Mouse (Mus musculus) heart, embryonic 14.5 days (tissue): Measurements from ENCODE around the gene Irak3. TPM values are rescaled to one million over a fixed set of nuclear protein-coding genes. Genes with fewer than 3 reads are reported as not detected.

ENCODE experiments used
- ATAC-seq: fragments of 200-750 bp; cut with Nextera tagmentation; 2 replicates; pipeline ENCODE4 v1.8.0; 2017; ENCODE audit warnings: low read depth, moderate TSS enrichment; ENCODE audit not compliant: insufficient number of reproducible peaks, insufficient read depth, low FRiP score
- H3K27ac ChIP-seq, 2 experiments: fragments of 200-500 bp in 1 of 2; fragments of 300-500 bp in 1 of 2; sonication (generic) in 1 of 2; replicated peaks in 1 of 2; 2 replicates each; pipeline ENCODE4 v1.5.1; 2012 to 2014; ENCODE audit warnings: low read depth in 2 of 2, low read length in 2 of 2, control low read depth in 1 of 2, mild to moderate bottlenecking in 1 of 2, mixed read lengths in 1 of 2; ENCODE audit not compliant: control insufficient read depth in 1 of 2, insufficient read depth in 1 of 2
- H3K27me3 ChIP-seq: fragments of 300-500 bp; sonication (generic); 2 replicates; pipeline ENCODE4 v1.6.1; 2014; ENCODE audit warnings: mild to moderate bottlenecking, low read length, control low read depth; ENCODE audit not compliant: control insufficient read depth, insufficient read depth
- H3K36me3 ChIP-seq: fragments of 300-500 bp; sonication (generic); 2 replicates; pipeline ENCODE4 v1.6.1; 2014; ENCODE audit warnings: mild to moderate bottlenecking, control low read depth, low read length, mixed read lengths; ENCODE audit not compliant: control insufficient read depth, insufficient read depth
- H3K4me1 ChIP-seq, 2 experiments: fragments of 200-500 bp in 1 of 2; fragments of 300-500 bp in 1 of 2; sonication (generic) in 1 of 2; 2 replicates each; pipeline ENCODE4 v1.6.1; 2012 to 2014; ENCODE audit warnings: low read length in 2 of 2, control low read depth in 1 of 2, mixed read lengths in 1 of 2; ENCODE audit not compliant: control insufficient read depth in 2 of 2, insufficient read depth in 2 of 2
- H3K4me2 ChIP-seq: fragments of 300-500 bp; sonication (generic); 2 replicates; pipeline ENCODE4 v1.6.1; 2014; ENCODE audit warnings: mild to moderate bottlenecking, low read length
- H3K4me3 ChIP-seq, 2 experiments: fragments of 200-500 bp in 1 of 2; fragments of 300-500 bp in 1 of 2; sonication (generic) in 1 of 2; 2 replicates each; pipeline ENCODE4 v1.5.1; 2012 to 2014; ENCODE audit warnings: low read length in 2 of 2, mild to moderate bottlenecking in 2 of 2, control low read depth in 1 of 2, low read depth in 1 of 2, moderate library complexity in 1 of 2; ENCODE audit not compliant: control insufficient read depth in 1 of 2, insufficient read depth in 1 of 2
- H3K9ac ChIP-seq: fragments of 300-500 bp; sonication (generic); 2 replicates; pipeline ENCODE4 v1.6.1; 2014; ENCODE audit warnings: mild to moderate bottlenecking, low read length
- H3K9me3 ChIP-seq: fragments of 300-500 bp; sonication (generic); 2 replicates; pipeline ENCODE4 v1.6.1; 2016; ENCODE audit warnings: low read length, control low read depth; ENCODE audit not compliant: control insufficient read depth
- WGBS: fragments of 180-500 bp; shearing (Covaris S2); extraction: QIAGEN DNeasy Blood & Tissue Kit; methylation state at CpG from one replicate; pipeline ENCODE4 v1.1.7; 2014; 5-methylcytosine and 5-hydroxymethylcytosine counted together
- polyA plus RNA-seq: library from polyadenylated mRNA; unstranded; fragments of >200 nt; fragmentation: Nextera tagmentation; extraction: Ambion mirVana; gene quantifications from 2 replicates; pipeline ENCODE4 v1.2.1, GENCODE M21; 2014

The Irak3 gene
- polyA plus RNA-seq, 1 experiment from 2014 or later = 0.41 TPM

DNA sequence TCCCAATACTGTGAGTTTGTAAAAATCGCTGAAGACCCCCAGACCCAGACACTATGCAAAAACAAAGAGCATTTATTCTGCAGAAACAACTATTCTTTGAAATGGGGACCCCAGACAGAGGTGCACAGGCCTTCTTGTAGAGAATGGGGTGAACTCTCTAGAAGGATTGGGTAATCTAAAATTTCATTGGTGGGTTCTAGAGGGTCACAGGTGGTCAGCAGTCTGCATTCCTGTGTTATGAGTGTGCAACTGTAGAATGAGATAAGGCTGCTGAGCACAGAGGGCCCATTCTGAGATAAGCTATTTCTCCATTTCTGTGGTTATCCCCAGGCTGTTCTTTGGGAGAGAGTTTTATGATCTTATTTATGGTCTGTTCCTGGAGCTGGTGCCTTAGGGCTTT lies 33.9 kb downstream of the Irak3 start:
- WGBS = 74% methylated on average over 1 of the region's 1 CpGs
- Histone ChIP-seq H3K27me3 (no peaks in the 10 kb centered on the region), H3K36me3 (no peaks in the 10 kb centered on the region), H3K27ac (no peak overlapping the region), H3K9ac (no peak overlapping the region), H3K4me2 (no peak overlapping the region), H3K4me1 (peaks cover 0 to 11% of the 10 kb centered on the region in 2 experiments; a peak in 2 of 4 replicates), H3K4me3 (no peak overlapping the region), H3K9me3 (no peaks in the 10 kb centered on the region)
- no peak for ATAC-seq

DNA sequence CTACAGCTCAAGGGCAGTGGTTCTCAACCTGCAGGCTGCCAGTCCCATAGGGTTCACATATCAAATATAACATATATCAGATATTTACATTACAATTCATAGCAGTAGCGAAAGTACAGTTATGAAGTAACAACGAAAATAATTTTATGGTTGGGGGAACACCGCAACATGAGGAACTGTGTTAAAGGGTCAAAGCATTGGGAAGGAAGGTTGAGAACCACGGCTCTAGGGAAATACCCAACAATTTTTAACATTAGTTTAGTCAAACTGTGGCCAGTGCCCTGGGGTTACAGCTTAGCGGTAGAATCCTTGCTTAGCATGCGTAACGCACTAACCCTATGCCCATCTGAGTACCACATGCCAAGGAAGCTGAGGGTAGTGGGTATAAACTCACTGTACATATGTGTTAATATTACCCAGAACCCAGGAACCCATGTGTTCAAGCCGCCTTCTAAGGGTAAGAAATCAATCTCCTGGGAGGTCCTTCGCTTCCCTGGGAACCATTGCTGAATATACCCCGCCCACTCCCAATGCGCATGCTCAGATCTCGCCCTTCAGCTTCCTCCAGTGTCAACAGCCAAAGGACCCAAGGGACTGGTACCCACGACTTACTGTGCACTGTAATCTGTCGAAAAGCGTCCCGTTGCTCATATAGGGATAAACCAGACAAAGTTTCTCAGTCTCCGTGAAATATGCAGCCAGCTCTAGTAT lies 36.0 kb downstream of the Irak3 start:
- no peak for ATAC-seq
- Histone ChIP-seq H3K4me1 (peaks cover 0 to 11% of the 10 kb centered on the region in 2 experiments; a peak in 2 of 4 replicates), H3K27me3 (no peaks in the 10 kb centered on the region), H3K36me3 (no peaks in the 10 kb centered on the region), H3K4me3 (no peak overlapping the region), H3K4me2 (no peak overlapping the region), H3K27ac (no peak overlapping the region), H3K9me3 (no peaks in the 10 kb centered on the region), H3K9ac (no peak overlapping the region)
- 85% methylated on average over 17 of the region's 17 CpGs for WGBS

DNA sequence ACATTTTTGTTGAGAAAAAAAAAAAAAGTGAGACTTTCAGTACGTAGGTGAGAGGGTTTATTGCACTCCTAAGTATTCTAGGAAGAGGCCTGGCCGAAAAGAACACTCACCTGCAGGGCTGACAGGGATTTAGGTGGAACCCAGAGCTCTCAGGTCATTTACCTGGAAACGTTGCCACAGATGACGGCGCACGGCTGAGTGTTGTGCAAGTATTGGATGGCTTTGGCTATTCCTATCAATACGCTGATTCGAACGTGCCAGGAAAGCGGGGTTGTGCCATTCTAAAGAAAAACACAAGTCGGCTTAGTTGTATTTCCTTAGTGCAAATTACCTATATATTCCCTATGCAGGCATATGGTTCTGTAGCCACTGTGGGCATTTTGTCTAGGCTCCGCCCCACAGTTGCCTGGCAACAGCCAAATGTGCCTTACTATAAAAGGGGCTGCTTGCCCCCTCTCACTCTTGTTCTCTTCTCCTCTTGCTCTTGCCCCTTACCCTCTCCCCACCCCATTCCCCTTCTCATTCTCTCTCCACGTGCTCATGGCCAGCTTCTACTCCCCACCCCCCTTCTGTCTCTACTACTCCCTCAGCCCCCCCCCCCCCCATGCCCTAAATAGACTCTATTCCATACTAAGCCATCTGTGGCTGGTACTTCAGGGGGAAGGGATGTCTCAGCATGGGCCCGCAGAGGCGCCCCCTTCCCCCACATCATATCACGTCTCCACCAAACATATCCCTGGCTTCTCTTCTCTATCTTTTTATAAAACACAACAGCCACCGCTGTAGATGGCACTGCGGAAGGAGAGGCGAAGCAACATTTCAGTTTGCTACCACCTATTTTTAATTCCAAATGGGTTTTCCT lies 36.8 kb downstream of the Irak3 start:
- Histone ChIP-seq H3K27ac (no peak overlapping the region), H3K4me3 (no peak overlapping the region), H3K4me2 (no peak overlapping the region), H3K36me3 (no peaks in the 10 kb centered on the region), H3K9ac (no peak overlapping the region), H3K4me1 (peaks cover 0 to 11% of the 10 kb centered on the region in 2 experiments; a peak in 2 of 4 replicates), H3K27me3 (no peaks in the 10 kb centered on the region), H3K9me3 (no peaks in the 10 kb centered on the region)
- WGBS = 81% methylated on average over 19 of the region's 19 CpGs
- no peak for ATAC-seq

DNA sequence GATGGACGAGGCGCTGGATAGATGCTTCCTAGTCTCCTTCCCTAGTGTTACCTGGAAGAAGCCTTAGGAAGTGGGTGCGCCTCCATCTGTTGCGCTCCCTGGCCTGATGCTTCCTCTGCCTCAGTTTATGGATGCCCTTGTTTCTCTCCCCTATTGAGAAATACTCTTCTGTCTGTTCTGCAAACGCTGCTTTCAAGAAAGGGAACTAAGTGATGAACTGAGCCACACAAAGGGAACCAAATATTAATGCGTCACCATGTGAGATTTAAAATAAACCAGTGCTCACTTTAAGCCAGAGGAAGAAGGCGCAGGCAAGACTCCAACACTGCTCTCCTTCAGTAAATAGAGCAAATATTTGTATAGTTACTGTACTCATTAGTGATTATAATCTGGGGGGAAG lies 38.4 kb downstream of the Irak3 start:
- H3K9ac ChIP-seq = no peak overlapping the region
- no peak for ATAC-seq
- H3K27ac ChIP-seq = no peak overlapping the region
- H3K9me3 ChIP-seq = no peaks in the 10 kb centered on the region
- H3K27me3 ChIP-seq = no peaks in the 10 kb centered on the region
- WGBS = 89% methylated on average over 7 of the region's 7 CpGs
- H3K36me3 ChIP-seq = no peaks in the 10 kb centered on the region
- H3K4me3 ChIP-seq = no peak overlapping the region
- peaks cover 0 to 5% of the 10 kb centered on the region in 2 experiments; a peak in 2 of 4 replicates for H3K4me1 ChIP-seq
- H3K4me2 ChIP-seq = no peak overlapping the region

DNA sequence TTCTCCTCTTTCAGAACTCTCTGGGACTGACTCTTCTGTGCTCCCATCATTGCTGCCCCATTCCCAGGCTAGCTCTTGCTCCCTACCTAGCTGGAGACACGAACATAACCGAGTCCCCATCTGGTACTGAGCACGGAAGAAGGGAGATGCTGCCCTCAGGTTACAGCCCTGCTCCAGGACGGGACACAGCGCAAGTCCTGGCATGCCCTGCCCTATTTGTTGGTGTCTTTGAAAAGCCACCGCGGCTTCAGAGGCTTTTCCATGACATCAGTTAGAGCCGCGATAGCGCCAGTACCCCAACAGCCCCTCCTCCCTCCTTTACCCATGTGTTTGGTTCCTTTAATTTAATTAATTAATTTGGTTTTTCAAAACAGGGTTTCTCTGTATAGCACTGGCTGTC lies 39.1 kb downstream of the Irak3 start:
- Histone ChIP-seq H3K27ac (no peak overlapping the region), H3K27me3 (no peaks in the 10 kb centered on the region), H3K4me2 (no peak overlapping the region), H3K9ac (no peak overlapping the region), H3K9me3 (no peaks in the 10 kb centered on the region), H3K4me1 (no peaks in the 10 kb centered on the region; a peak in 1 of 4 replicates), H3K36me3 (no peaks in the 10 kb centered on the region), H3K4me3 (no peak overlapping the region)
- no peak for ATAC-seq
- WGBS = 80% methylated on average over 10 of the region's 10 CpGs

DNA sequence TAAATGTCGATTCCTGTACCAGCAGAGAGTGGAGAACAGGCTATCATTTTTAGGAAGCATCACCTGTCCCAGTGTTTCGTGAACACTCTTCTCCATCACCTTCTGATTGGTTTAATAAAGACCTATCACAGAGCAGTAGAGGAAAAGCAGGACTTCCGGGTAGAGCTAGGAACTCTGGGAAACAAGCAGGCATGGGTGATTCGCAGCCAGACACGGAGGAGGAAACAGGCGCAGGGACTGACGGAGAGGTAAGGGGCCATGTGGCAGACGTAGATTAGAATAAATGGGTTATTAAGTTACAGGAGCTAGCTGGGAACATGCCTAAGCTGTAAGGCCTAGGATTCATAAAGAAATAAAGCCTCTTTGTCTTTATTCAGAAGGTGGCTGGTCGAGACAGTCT lies 41.4 kb downstream of the Irak3 start:
- no peaks in the 10 kb centered on the region for H3K27me3 ChIP-seq
- 72% methylated on average over 9 of the region's 9 CpGs for whole genome bisulfite sequencing
- H3K9ac ChIP-seq = no peak overlapping the region
- ATAC-seq = no peak
- H3K9me3 ChIP-seq = no peaks in the 10 kb centered on the region
- H3K4me2 ChIP-seq = no peak overlapping the region
- no peak overlapping the region for H3K4me3 ChIP-seq
- no peaks in the 10 kb centered on the region for H3K36me3 ChIP-seq
- H3K4me1 ChIP-seq = no peaks in the 10 kb centered on the region; a peak in 1 of 4 replicates
- H3K27ac ChIP-seq = no peak overlapping the region

DNA sequence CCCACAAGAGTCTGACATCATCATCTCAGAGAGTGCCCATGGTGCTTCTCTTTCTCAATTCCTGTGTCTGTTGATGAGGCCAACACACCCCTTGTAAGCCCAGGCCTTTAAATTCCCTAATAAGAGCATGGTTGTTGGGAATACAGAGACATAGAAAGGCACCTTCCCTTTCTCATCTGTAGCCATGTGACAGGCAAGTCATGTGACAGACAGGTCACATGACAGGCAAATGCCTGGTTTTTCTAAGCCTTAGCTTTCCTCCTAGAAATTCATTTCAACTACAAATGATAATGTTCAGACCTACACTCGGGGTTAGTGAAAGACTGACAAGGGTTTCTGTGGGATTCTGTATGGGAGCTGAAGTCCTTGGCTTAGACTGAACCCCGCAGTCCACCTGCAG lies 48.0 kb downstream of the Irak3 start:
- WGBS = 79% methylated on average over 2 of the region's 2 CpGs
- H3K4me2 ChIP-seq = no peak overlapping the region
- H3K27ac ChIP-seq = no peak overlapping the region
- H3K9me3 ChIP-seq = no peaks in the 10 kb centered on the region
- H3K4me1 ChIP-seq = no peaks in the 10 kb centered on the region; a peak in 1 of 4 replicates
- no peak overlapping the region for H3K9ac ChIP-seq
- H3K4me3 ChIP-seq = no peak overlapping the region
- ATAC-seq = no peak
- H3K36me3 ChIP-seq = no peaks in the 10 kb centered on the region
- no peaks in the 10 kb centered on the region for H3K27me3 ChIP-seq
